Mouse (Mus musculus) mouse trophoblast stem cell (cell line): Measurements from ENCODE around the gene Foxp1.

Source experiments
- in situ Hi-C, 2 experiments: fragments of 300-500 bp; cut with MseI, MboI; formaldehyde crosslinking; loops; 2 replicates in 1 of 2; 3 replicates in 1 of 2; pipeline ENCODE4 v1.15.1; 2025

Gene Foxp1

DNA sequence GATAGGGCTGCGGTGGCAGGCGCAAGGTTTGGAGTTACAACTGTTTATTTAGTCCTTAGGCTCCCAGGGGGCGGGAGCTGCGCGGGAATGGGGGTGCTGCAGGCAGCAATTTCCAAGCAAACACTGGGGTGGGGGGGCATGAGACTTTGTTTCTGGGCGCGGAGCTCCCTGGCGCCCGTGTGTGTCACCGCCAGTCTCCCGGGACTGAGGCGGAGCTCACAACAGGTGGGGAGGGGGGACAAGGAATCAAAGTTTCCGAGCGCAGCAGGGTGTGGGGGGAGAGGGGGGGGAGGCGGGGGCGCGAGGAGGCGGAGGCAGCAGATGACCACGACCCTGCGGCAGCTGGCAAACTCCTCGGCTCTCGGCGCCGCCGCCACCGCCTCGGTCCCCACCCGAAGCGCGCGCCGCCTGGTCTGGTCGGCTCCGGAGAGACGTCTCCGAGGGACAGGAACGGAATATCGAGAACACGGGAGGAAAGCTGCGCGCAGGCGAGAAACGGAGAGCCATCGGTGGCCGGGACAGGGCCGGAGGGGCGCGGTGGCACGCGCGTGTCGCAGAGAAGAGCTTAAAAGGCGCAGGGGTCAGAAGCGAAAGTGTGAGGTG is 1.4 kb downstream of the Foxp1 start:
- in situ Hi-C loops = no loop called here

DNA sequence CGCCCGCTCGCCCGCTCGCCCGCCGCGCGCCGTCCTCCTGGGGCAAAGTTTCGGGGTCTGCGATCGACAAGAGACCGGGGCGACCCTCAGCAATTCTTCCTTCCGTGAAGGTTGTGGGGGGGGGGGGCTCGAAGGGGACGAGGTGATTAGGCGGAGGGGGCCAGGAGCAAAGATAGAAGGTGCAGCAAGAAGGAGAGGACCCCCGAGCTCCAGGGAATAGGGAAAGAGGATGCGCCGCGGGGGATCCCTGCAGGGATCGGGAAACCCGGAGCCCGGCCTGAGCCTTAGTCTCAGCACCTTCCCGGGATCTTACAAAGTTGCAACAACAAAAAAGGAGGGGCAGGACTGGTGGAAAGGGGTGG is 1.9 kb downstream of the Foxp1 start:
- in situ Hi-C loops = no loop called here

- in situ Hi-C loops = no loop called here
Observed at GRCm38 (mm10) chr6:99519806-99520675, 2.5 kb downstream of the Foxp1 start.

DNA sequence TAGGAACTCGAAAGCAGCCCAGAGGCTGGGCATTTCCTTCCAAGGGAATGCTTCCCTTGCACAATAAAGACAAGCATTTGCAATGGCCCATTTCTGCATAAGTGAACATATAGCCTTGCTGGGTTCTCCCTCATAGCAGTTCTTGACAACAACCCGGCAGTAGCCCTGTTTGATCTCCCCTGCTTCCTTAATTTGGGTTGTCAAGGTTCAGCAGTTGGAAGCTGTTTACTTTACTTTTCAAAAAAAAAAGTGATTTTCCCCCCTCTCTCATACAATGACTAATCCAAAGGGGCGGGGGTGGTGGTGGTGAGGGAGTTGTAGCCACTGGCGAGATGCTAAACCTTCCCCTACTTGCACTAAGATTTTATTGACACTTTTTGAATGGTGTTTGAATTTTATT is 3.5 kb downstream of the Foxp1 start:
- in situ Hi-C loops = no loop called here

DNA sequence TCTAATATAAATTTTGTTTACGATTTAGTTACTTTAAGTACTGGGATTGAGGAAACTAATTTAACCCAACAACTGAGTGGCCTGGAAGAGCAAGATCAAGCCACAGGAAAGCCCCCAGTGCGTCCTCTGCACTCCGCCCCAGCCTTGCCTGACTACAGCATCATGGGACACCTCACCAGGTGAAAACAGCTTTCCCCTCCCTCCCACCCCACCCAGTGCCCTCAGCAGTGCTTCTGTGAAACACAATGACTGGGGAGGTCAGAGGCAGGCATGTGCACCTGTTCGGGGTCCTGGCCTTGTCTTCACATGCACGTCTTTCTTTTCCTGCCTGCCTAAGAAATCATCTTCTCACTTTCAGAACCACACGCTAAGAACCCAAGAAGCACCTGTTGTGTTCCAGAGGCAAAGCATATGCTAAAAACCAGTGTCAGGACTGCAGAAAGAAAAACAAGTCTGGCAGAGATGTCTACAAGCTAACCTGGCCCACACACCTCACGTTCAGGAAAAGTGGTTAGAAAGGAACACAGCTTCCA is 6.8 kb downstream of the Foxp1 start:
- in situ Hi-C loops = no loop called here

DNA sequence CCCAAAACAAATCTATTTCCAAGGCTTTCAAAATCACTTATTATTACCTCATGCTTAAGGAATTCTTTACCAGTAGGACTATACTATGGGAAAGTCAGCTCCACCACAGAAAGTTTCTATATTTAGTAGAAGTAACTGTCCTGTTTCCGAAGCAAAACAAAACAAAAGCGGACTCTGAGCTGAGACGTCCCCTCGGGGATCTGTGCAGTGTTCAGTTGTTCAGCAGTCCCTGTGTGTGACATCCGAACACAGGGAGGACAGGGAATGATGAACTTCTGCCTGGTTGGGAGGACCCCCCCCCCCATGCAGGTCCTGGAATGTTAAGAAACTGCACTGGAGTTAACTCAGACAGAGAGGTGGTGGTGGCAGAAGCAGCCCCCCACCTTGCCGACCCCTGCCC is 10.7 kb downstream of the Foxp1 start:
- in situ Hi-C loops = no loop called here

DNA sequence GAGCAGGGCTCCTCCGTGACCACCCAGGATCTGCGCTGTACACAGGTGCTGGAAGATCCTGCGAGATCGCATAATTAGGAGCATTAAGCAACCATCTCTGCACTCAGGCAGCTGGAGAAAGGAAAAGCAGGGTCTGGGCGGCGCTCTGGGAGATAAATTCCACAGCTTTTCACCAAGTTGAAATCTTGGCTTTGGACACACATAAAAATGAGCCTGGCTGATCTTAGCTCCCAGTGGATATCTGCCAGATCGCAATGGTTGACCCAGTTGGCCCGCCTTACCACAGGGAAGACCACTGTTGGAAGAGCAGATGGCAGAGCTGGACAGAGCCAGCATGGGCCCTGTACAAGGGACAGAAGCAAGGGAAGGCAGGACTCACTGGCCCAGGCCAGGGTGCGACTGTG is 13.3 kb downstream of the Foxp1 start:
- in situ Hi-C loops = no loop called here

GRCm38 (mm10) chr6:99506816-99507215 is 15.7 kb downstream of the Foxp1 start:
- in situ Hi-C loops = no loop called here

DNA sequence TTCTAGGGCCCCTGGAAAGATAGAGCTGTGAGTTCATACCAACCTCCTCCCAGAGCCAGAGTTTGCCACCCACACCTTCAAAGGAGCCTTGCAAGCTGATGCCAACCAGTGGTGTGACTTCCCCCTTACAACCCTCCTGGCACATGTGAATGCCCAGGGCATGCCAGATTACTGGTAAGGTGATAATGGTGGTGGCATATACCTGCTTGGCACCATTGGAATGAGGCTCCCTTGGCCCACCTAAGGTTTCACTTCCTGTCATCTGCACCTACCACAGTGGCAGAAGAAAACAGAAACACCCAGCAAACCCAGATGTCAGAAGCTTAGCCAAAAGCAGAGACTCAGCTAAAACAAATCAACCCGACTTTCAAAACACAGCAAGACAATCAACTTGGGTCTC is 18.8 kb downstream of the Foxp1 start:
- in situ Hi-C loops = no loop called here

DNA sequence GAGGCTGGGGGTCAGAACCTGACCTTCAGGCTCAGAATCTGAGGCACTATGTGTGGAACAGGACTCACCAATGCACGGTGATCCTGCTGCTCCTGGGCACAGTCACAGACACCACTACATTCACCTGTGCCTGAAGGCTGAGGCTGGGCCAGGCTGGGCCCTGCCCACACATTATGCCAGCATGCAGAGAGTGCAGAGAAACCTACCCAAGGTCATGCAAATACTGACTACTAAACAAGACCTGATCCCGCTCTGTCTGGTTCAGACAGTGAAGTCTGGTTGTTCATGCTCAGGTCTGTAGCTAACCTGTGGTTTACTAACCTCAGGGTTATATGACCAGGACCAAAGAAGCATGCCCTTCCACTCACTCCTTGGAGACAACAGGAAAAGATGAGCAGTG is 19.8 kb downstream of the Foxp1 start:
- in situ Hi-C loops = no loop called here

- in situ Hi-C loops = no loop called here
Observed at GRCm38 (mm10) chr6:99502314-99502713, 20.2 kb downstream of the Foxp1 start.

DNA sequence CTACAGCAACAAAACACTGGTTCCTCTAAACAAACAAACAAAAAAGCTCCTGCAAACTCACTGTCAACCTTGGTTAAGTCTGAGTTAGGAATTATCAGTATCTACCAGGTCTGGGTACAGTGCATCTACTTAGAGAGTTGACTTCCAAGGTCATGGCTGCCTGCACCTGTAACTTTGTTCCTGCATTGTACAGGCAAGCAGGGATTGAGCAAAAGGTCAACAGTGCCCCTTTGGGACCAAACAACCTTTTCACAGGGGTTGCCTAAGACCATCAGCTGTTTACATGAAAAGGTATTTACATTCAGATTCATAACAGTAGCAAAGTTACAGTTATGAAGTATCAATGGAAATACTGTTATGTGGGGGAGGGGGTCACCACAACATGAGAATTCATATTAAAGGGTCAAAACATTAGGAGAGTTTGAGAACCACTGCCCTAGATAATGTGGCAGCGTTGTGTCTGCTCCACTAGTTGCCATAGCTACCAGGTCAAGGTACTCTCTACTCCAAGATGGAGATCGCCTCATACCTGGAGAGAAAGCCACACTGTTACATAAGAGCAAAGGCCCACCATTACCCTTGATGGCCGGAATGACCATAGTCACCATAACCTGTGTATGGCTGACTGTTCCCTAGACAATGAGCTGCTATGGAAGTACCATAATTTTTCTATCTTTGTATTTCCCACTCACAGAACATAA is 21.8 kb downstream of the Foxp1 start:
- in situ Hi-C loops = no loop called here

DNA sequence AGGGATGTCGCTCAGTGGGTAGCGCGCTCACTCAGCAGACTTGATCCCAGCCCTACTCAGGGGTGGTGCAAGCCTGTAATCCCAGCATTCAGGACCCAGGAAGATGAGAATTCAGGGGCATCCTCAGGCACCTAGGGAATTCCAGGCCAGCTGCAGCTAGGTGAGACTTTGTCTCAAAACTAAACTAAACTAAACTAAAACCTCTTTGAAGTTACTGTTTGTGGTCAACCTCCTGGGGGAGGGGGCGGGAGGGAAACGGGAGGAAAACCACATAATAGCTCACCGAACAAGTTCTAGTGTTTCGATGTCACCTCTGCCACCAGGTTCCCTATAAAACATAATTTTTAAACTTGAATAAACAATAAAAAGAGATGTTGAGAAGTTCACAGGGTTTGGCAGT is 24.4 kb downstream of the Foxp1 start:
- in situ Hi-C loops = no loop called here

DNA sequence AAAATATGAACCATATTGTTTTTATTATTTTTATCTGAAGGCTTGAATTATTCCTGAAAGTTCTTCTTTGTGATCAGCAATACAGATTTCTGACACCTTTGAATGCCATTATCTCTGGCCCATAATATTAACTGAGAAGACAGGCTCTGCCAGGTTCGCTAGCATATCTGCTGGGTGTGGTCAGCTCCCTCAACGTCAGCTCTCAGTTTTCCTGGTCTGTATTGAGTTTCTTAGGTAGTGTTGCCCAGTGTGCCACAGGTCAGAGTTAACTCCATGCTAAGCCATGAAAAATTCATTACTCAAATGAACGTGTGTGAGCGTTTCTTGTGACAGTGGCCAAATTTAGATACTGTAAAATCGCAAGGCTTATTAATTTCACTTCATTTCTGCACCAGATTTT is 26.4 kb downstream of the Foxp1 start:
- in situ Hi-C loops = no loop called here

GRCm38 (mm10) chr6:99492937-99493336 is 29.6 kb downstream of the Foxp1 start:
- in situ Hi-C loops = no loop called here

GRCm38 (mm10) chr6:99491979-99492544 is 30.5 kb downstream of the Foxp1 start:
- in situ Hi-C loops = no loop called here

DNA sequence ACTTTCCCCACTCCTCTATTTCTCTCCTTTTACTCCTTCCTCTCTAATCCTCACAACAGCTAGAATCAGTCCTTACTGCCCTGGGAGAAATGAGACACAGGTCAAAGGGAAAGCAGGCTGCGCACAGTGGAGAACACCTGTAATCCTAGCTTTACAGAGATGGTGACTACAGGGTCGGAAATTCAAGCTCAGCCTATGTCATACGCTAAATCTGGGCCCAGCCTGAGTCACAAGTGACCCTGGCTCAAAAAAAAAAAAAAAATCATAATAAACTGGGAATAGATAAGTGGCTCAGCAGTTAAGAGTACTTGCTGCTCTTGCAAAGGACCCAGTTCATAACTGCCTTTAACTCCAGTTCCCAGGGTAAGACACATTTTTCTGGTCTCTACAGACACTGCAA is 31.4 kb downstream of the Foxp1 start:
- in situ Hi-C loops = no loop called here

GRCm38 (mm10) chr6:99489900-99490648 is 32.4 kb downstream of the Foxp1 start:
- in situ Hi-C loops = no loop called here

DNA sequence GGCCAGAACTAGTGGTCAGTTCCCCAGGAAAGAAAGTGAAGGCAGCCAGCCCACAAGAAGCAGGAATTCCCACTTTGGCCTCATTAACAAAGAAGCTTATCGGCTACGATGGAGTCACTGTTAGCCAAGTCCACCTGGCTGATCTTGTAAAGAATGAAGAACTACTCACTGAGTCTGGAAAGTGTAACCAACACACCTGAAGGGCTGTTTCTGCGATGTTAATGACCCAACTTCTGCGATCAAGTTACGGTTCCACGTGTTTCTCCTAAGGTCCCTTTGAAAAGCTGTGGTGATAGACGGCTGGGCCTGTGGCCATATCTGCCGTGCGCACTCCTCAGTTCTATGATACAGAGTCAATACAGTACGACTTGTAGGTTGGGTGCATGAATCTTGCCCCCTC is 33.1 kb downstream of the Foxp1 start:
- in situ Hi-C loops = no loop called here

DNA sequence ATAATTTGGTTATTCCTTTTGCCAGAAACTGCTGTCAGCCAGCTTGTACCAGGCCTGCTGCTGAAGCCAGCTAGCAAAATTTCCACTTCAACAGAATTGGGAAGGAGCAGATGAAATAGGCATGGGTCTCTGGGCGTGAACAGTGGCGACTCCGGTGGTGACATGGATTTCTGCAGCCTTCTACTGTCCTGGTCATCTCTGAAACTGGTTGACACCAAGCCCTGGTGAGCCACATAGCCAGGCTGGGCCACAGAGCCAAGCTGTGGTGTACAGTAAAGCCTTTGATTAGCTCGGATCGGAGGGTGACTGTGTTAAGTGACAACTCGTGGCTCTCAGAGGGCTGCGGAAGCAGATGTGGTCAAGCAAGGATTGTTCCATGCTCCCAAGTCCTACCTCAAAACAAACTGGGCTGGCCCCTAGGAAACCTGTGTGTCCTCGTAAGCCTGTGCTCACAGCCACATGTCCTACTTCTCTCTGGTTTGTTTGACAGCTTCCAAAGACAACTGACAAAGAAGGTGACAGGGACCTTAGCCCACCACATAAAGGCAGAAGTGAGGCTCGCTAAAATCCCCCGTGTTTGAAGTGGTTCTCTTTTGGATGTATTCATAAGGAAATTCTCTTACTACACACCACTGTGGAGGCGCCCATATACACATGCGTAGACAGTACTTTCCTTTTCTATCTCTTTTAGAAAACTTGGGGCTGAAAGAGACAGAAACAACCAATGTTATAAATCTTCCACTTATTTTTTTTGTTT is 36.5 kb downstream of the Foxp1 start:
- in situ Hi-C loops = no loop called here
